20 mouse cellular contexts compared by ENCODE assay signal in genomic region chr2:26320245-26321185, GRCm38 (mm10). TPM values are rescaled to one million over a fixed set of nuclear protein-coding genes. Genes with fewer than 3 reads are reported as not detected.
A peak's percentile ranks its signal among the peaks of the same experiment; 100 is the strongest.
DNase-seq lines count a peak whose midpoint lies in the region; ATAC-seq and TF ChIP-seq lines count a peak whose summit lies in the region.
"Had no signal": no experiment of that assay in that cellular context is flagged by ENCODE, and none has a peak within 500 bp of the region (broad histone marks: within the 10 kb centered on the region; RNA-seq: fewer than 3 reads in every experiment).

No protein-coding gene starts in this region.

- H3K9ac ChIP-seq in forebrain, embryonic 14.5 days (ENCODE audit: low read length), result 0 out of 2 replicates have a peak overlapping the region, but pooled peaks have one; percentile 8
- H3K9ac ChIP-seq in forebrain, embryonic 12.5 days, result no peak overlapping the region
- peak overlapping the region; percentile 19; the same call in 1 of the 2 replicates for H3K9ac ChIP-seq in hindbrain, embryonic 16.5 days (ENCODE audit: low read depth, low read length)
- no peak overlapping the region; the same call in 1 of the 2 replicates for H3K9ac ChIP-seq in hindbrain, postnatal 0 days (replicated peaks; ENCODE audit: low read length)
- H3K9ac ChIP-seq: lung, embryonic 14.5 days; midbrain, embryonic 12.5 days had no signal

- peaks cover 24% of the 10 kb centered on the region for H3K4me1 ChIP-seq in forebrain, embryonic 14.5 days (ENCODE audit: control insufficient read depth, insufficient read depth, low read length)
- H3K4me1 ChIP-seq in forebrain, embryonic 12.5 days, result peaks cover 42% of the 10 kb centered on the region
- peaks cover 50% of the 10 kb centered on the region for H3K4me1 ChIP-seq in hindbrain, embryonic 16.5 days (ENCODE audit: control insufficient read depth, insufficient read depth, low read depth, low read length)
- peaks cover 47% of the 10 kb centered on the region for H3K4me1 ChIP-seq in hindbrain, postnatal 0 days (ENCODE audit: insufficient read depth, low read length)
- H3K4me1 ChIP-seq in thymus, adult 2 months (replicated peaks; ENCODE audit: control insufficient read depth, insufficient read depth, low read length), result peaks cover 26% of the 10 kb centered on the region

- H3K27ac ChIP-seq in forebrain, embryonic 14.5 days (ENCODE audit: low read depth, low read length), result no peak overlapping the region
- H3K27ac ChIP-seq in forebrain, embryonic 12.5 days, result no peak overlapping the region
- H3K27ac ChIP-seq in hindbrain, embryonic 16.5 days (ENCODE audit: low read depth, low read length), result no peak overlapping the region
- no peak overlapping the region for H3K27ac ChIP-seq in hindbrain, postnatal 0 days
- no peak overlapping the region for H3K27ac ChIP-seq in thymus, adult 2 months (ENCODE audit: control insufficient read depth, insufficient read depth, low read length)
- H3K27ac ChIP-seq: hindbrain, embryonic 10.5 days; layer of hippocampus, adult 2 months; midbrain, embryonic 12.5 days had no signal

- H3K36me3 ChIP-seq in forebrain, embryonic 14.5 days (ENCODE audit: control insufficient read depth, insufficient read depth, low read length), result peaks cover 42% of the 10 kb centered on the region
- H3K36me3 ChIP-seq in forebrain, embryonic 12.5 days (replicated peaks), result peaks cover 39% of the 10 kb centered on the region
- H3K36me3 ChIP-seq in hindbrain, embryonic 16.5 days (ENCODE audit: control insufficient read depth, insufficient read depth, low read length), result peaks cover 26% of the 10 kb centered on the region
- H3K36me3 ChIP-seq in hindbrain, postnatal 0 days (ENCODE audit: insufficient read depth, low read length), result peaks cover 30% of the 10 kb centered on the region
- peaks cover 4% of the 10 kb centered on the region; the same call in 1 of the 2 replicates for H3K36me3 ChIP-seq in thymus, adult 2 months (ENCODE audit: control insufficient read depth, insufficient read depth, low read length)

- H3K9me3 ChIP-seq in forebrain, embryonic 14.5 days (replicated peaks; ENCODE audit: control insufficient read depth, low read length), result no peaks in the 10 kb centered on the region
- no peaks in the 10 kb centered on the region for H3K9me3 ChIP-seq in forebrain, embryonic 12.5 days
- no peaks in the 10 kb centered on the region for H3K9me3 ChIP-seq in hindbrain, embryonic 16.5 days (ENCODE audit: control insufficient read depth, low read length)
- H3K9me3 ChIP-seq in hindbrain, postnatal 0 days (ENCODE audit: low read length), result no peaks in the 10 kb centered on the region
- H3K9me3 ChIP-seq: hindbrain, embryonic 10.5 days; midbrain, embryonic 12.5 days had no signal

- H3K27me3 ChIP-seq in forebrain, embryonic 14.5 days (replicated peaks; ENCODE audit: control insufficient read depth, insufficient read depth, low read length), result no peaks in the 10 kb centered on the region
- no peaks in the 10 kb centered on the region for H3K27me3 ChIP-seq in forebrain, embryonic 12.5 days
- H3K27me3 ChIP-seq in hindbrain, embryonic 16.5 days (replicated peaks; ENCODE audit: control insufficient read depth, insufficient read depth, low read length), result no peaks in the 10 kb centered on the region
- no peaks in the 10 kb centered on the region for H3K27me3 ChIP-seq in hindbrain, postnatal 0 days (ENCODE audit: insufficient read depth, low read length)
- H3K27me3 ChIP-seq in thymus, adult 2 months (ENCODE audit: control insufficient read depth, insufficient read depth, low read length), result no peaks in the 10 kb centered on the region
- H3K27me3 ChIP-seq: midbrain, embryonic 12.5 days had no signal

- H3K4me3 ChIP-seq in forebrain, embryonic 14.5 days (ENCODE audit: low read depth, low read length), result no peak overlapping the region
- H3K4me3 ChIP-seq in forebrain, embryonic 12.5 days (replicated peaks), result no peak overlapping the region
- no peak overlapping the region for H3K4me3 ChIP-seq in hindbrain, embryonic 16.5 days (ENCODE audit: low read length)
- no peak overlapping the region for H3K4me3 ChIP-seq in hindbrain, postnatal 0 days (ENCODE audit: low read length)
- no peak overlapping the region for H3K4me3 ChIP-seq in thymus, adult 2 months (ENCODE audit: control insufficient read depth, insufficient read depth, low read length)
- H3K4me3 ChIP-seq: hindbrain, embryonic 10.5 days; layer of hippocampus, adult 2 months; midbrain, embryonic 12.5 days had no signal

- TF ChIP-seq POLR2A in thymus, adult 2 months (IDR thresholded peaks at IDR 0.05; ENCODE audit: control insufficient read depth, extremely low read depth, insufficient read depth, low read length, poor library complexity), result no peak

- no peak for DNase-seq in forebrain, embryonic 14.5 days (ENCODE audit: low spot score)
- DNase-seq in hindbrain, postnatal 0 days (ENCODE audit: low spot score), result no peak
- DNase-seq in Muller cell, postnatal 12 days (ENCODE audit: inconsistent ontology term), result peak; percentile 37
- DNase-seq in cerebellum, adult 9-11 months, result peak; percentile 82
- DNase-seq in thymus, adult 2 months, result no peak
- no peak for DNase-seq in kidney, postnatal 25 days
- DNase-seq: gastrocnemius, postnatal 36 days; lung, embryonic 14.5 days; right cerebral cortex, postnatal 25 days; thymus, postnatal 14 days had no signal

- no peak for TF ChIP-seq CTCF in hindbrain, postnatal 0 days (IDR thresholded peaks at IDR 0.05; ENCODE audit: low read depth)
- no peak for TF ChIP-seq CTCF in thymus, adult 2 months (IDR thresholded peaks at IDR 0.05; ENCODE audit: borderline replicate concordance, control insufficient read depth, extremely low read depth, insufficient read depth, low read length, poor library complexity)

- WGBS in forebrain, embryonic 14.5 days, result 88% methylated on average over 14 of the region's 14 CpGs
- WGBS in forebrain, embryonic 12.5 days, result 92% methylated on average over 14 of the region's 14 CpGs
- 78% methylated on average over 14 of the region's 14 CpGs for WGBS in hindbrain, embryonic 16.5 days
- 69% methylated on average over 14 of the region's 14 CpGs for WGBS in hindbrain, postnatal 0 days
- 92% methylated on average over 14 of the region's 14 CpGs for WGBS in thymus, adult 2 months

- ATAC-seq in forebrain, embryonic 14.5 days, result no peak
- no peak for ATAC-seq in forebrain, embryonic 12.5 days (ENCODE audit: low FRiP score)
- no peak for ATAC-seq in hindbrain, embryonic 16.5 days
- ATAC-seq in hindbrain, postnatal 0 days, result no peak
- ATAC-seq: intestine, embryonic 16.5 days had no signal

- H3K4me2 ChIP-seq in forebrain, embryonic 14.5 days (ENCODE audit: low read length), result no peak overlapping the region
- no peak overlapping the region for H3K4me2 ChIP-seq in forebrain, embryonic 12.5 days
- H3K4me2 ChIP-seq in hindbrain, embryonic 16.5 days (ENCODE audit: low read length), result no peak overlapping the region
- no peak overlapping the region for H3K4me2 ChIP-seq in hindbrain, postnatal 0 days (ENCODE audit: low read depth, low read length)
- H3K4me2 ChIP-seq: liver, embryonic 11.5 days; lung, embryonic 14.5 days; midbrain, embryonic 12.5 days had no signal

RNA-seq across cellular contexts. Expression of gene Gpsm1, which starts 5.2 kb away (rescaled TPM):
- 56.0 and 63.6 TPM in 2 replicates for polyA plus RNA-seq in forebrain, embryonic 14.5 days (2014; fragmentation: Nextera tagmentation; extraction: Ambion mirVana)
- polyA plus RNA-seq in forebrain, embryonic 12.5 days (2016; fragmentation: Nextera tagmentation; extraction: Ambion mirVana), result 102 and 108 TPM in 2 replicates
- 177 and 185 TPM in 2 replicates for polyA plus RNA-seq in hindbrain, embryonic 16.5 days (2015; fragmentation: Nextera tagmentation; extraction: Ambion mirVana)
- total RNA-seq in hindbrain, postnatal 0 days (2014; rRNA removed), result 310 and 330 TPM in 2 replicates
- 147 and 155 TPM in 2 replicates for polyA plus RNA-seq in hindbrain, postnatal 0 days (2015; fragmentation: Nextera tagmentation; extraction: Ambion mirVana)
- polyA plus RNA-seq in thymus, adult 2 months (2012; rRNA removed), result 39.7 and 57.7 TPM in 2 replicates

RNA-seq across cellular contexts. Expression of gene Ccdc187, which starts 26.2 kb away (rescaled TPM):
- 0.11 and 0.17 TPM in 2 replicates for polyA plus RNA-seq in forebrain, embryonic 14.5 days (2014; fragmentation: Nextera tagmentation; extraction: Ambion mirVana)
- 0.34 and 0.45 TPM in 2 replicates for polyA plus RNA-seq in forebrain, embryonic 12.5 days (2016; fragmentation: Nextera tagmentation; extraction: Ambion mirVana)
- polyA plus RNA-seq in hindbrain, embryonic 16.5 days (2015; fragmentation: Nextera tagmentation; extraction: Ambion mirVana), result 0.15 and 0.19 TPM in 2 replicates
- 1.3 and 2.7 TPM in 2 replicates for total RNA-seq in hindbrain, postnatal 0 days (2014; rRNA removed)
- 0.18 TPM in 2 replicates for polyA plus RNA-seq in hindbrain, postnatal 0 days (2015; fragmentation: Nextera tagmentation; extraction: Ambion mirVana)
- polyA plus RNA-seq in thymus, adult 2 months (2012; rRNA removed), result 0.19 and 0.23 TPM in 2 replicates
- polyA plus RNA-seq: C2C12; embryonic facial prominence, embryonic 11.5 days; liver, embryonic 11.5 days; neural tube, embryonic 11.5 days had no signal

RNA-seq across cellular contexts. Expression of gene Dnlz, which starts 31.4 kb away (rescaled TPM):
- polyA plus RNA-seq in forebrain, embryonic 14.5 days (2014; fragmentation: Nextera tagmentation; extraction: Ambion mirVana), result 28.8 and 33.1 TPM in 2 replicates
- 34.5 and 36.3 TPM in 2 replicates for polyA plus RNA-seq in forebrain, embryonic 12.5 days (2016; fragmentation: Nextera tagmentation; extraction: Ambion mirVana)
- polyA plus RNA-seq in hindbrain, embryonic 16.5 days (2015; fragmentation: Nextera tagmentation; extraction: Ambion mirVana), result 30.1 and 32.6 TPM in 2 replicates
- total RNA-seq in hindbrain, postnatal 0 days (2014; rRNA removed), result 38.2 and 38.5 TPM in 2 replicates
- 25.6 and 28.2 TPM in 2 replicates for polyA plus RNA-seq in hindbrain, postnatal 0 days (2015; fragmentation: Nextera tagmentation; extraction: Ambion mirVana)
- polyA plus RNA-seq in thymus, adult 2 months (2012; rRNA removed), result 31.5 and 32.0 TPM in 2 replicates

RNA-seq across cellular contexts. Expression of gene Card9, which starts 40.2 kb away (rescaled TPM):
- 0.22 and 1.1 TPM in 2 replicates for polyA plus RNA-seq in forebrain, embryonic 14.5 days (2014; fragmentation: Nextera tagmentation; extraction: Ambion mirVana)
- polyA plus RNA-seq in forebrain, embryonic 12.5 days (2016; fragmentation: Nextera tagmentation; extraction: Ambion mirVana), result 1.3 TPM in 2 replicates
- polyA plus RNA-seq in hindbrain, embryonic 16.5 days (2015; fragmentation: Nextera tagmentation; extraction: Ambion mirVana), result 1.9 and 2.9 TPM in 2 replicates
- total RNA-seq in hindbrain, postnatal 0 days (2014; rRNA removed), result 2.0 and 24.2 TPM in 2 replicates
- polyA plus RNA-seq in hindbrain, postnatal 0 days (2015; fragmentation: Nextera tagmentation; extraction: Ambion mirVana), result 1.5 and 1.6 TPM in 2 replicates
- polyA plus RNA-seq in thymus, adult 2 months (2012; rRNA removed), result 39.1 and 51.0 TPM in 2 replicates

RNA-seq across cellular contexts. Expression of gene Snapc4, which starts 59.9 kb away (rescaled TPM):
- 15.7 and 27.1 TPM in 2 replicates for polyA plus RNA-seq in forebrain, embryonic 14.5 days (2014; fragmentation: Nextera tagmentation; extraction: Ambion mirVana)
- polyA plus RNA-seq in forebrain, embryonic 12.5 days (2016; fragmentation: Nextera tagmentation; extraction: Ambion mirVana), result 34.3 and 38.9 TPM in 2 replicates
- 29.1 and 36.4 TPM in 2 replicates for polyA plus RNA-seq in hindbrain, embryonic 16.5 days (2015; fragmentation: Nextera tagmentation; extraction: Ambion mirVana)
- 44.7 and 56.4 TPM in 2 replicates for total RNA-seq in hindbrain, postnatal 0 days (2014; rRNA removed)
- polyA plus RNA-seq in hindbrain, postnatal 0 days (2015; fragmentation: Nextera tagmentation; extraction: Ambion mirVana), result 25.6 and 26.1 TPM in 2 replicates
- 59.2 and 60.4 TPM in 2 replicates for polyA plus RNA-seq in thymus, adult 2 months (2012; rRNA removed)

Comparison
In these comparisons a context has a peak if more than half of its experiments do, and no peak if none do; other contexts are left out.
1. H3K9ac ChIP-seq: peak in forebrain, embryonic 14.5 days (single experiment) and hindbrain, embryonic 16.5 days (single experiment); none in forebrain, embryonic 12.5 days (single experiment) and hindbrain, postnatal 0 days (single experiment).
2. DNase-seq: peak in Muller cell, postnatal 12 days (single experiment) and cerebellum, adult 9-11 months (single experiment); none in forebrain, embryonic 14.5 days (single experiment), hindbrain, postnatal 0 days (single experiment), thymus, adult 2 months (single experiment) and kidney, postnatal 25 days (0 of 2).